Mouse (Mus musculus): ENCODE measurements at regions not wholly inside any gene's neighbourhood (a gene's known extent, or its start where the extent isn't known, plus 50 kb on each side); places are given as distances from the start of the nearest gene placed in this dataset.

DNA sequence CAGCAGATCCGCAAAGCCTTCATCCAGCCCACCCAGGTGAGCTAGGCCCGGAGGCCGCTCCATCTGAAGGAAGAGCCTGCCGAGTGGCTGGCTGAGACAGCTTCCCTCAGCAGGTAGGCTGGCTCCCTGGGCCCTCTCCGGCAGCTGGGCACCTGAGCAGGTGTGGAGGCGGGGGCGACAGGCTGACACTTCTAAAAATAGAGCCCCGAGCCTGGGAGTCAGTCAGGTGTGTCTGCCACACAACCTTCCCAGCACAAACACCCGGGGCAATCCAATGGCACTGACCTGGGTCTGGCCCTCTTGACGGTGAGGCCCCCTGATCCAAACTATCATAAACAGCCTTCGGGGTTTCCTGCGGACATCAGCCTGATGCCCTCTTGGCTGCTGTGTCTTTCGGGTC, 58.5 kb downstream of the Zfp36l2 start:
- in situ Hi-C loops (cut with MboI; ENCODE audit: low sequenced_read_pairs) = loop anchor here (5.0 to 10.0 kb wide), 2 partner anchors 33 to 56 kb away; partner anchors contain the start of gene Zfp36l2

DNA sequence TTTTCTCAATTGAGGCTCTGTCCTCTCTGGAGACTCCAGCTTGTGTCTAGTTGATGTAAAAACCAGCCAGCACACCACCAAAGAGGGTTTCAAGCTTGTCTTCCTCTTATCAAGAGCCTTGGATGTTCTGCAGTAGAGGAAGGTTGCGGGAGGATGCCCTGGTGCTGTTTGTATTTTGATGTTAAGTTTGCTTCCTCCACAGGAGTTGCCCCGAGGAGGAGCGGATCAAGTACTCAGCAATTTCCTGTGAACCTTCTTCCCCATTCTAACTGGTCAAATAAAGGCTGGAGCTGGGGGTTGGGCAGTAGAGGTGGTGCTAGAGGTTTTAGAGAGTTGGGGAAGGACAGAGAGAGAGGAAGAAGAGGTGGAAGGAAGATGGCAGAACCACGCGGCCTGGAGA, 59.5 kb downstream of the Zfp36l2 start:
- in situ Hi-C loops (cut with MboI; ENCODE audit: low sequenced_read_pairs) = loop anchor here (5.0 to 10.0 kb wide), 2 partner anchors 34 to 57 kb away; partner anchors contain the start of gene Zfp36l2

DNA sequence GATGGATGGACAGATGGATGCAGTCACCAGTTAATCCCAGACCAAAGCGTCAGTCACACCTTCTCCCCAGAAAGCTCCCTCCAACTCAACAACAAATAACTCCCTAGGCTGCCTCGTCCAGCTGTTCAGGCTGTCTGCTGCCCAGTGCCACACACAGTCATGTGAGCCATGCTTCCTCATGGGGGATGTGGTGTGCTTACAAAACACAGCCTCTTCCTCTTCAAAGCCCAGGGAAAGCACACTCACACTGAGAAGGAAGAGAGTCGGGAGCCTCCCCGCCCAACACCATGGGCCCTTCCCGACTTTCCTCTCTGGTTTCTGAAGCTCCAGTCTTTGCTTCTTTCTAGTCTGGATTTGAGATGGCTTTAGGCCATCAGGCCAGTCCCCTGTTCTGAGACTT, 61.6 kb downstream of the Zfp36l2 start:
- in situ Hi-C loops (cut with MboI; ENCODE audit: low sequenced_read_pairs) = loop anchor here (5.0 to 10.0 kb wide), 2 partner anchors 36 to 59 kb away; partner anchors contain the start of gene Zfp36l2

DNA sequence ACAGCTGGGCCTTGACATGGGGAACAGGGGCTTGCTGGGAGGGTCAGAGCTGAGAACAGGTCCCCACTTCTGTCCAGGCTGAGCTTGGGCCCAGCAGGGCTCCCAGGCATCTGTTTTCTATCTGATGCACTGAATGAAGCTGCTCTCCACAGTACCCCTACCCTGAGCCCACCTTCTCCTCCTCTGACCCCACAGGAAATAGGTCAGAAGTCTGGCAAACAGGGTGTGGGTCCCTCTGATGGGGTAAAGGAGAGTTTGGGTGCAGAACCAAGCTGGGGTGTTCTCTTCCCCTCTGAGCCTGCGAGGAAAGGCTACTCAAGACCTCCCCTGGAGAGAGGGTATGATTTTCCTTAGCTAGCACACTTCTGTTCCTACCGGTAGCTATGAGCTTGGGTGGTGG, 64.6 kb downstream of the Zfp36l2 start:
- in situ Hi-C loops (cut with MboI; ENCODE audit: low sequenced_read_pairs) = loop anchor here (10.0 kb wide), 1 partner anchor 62 kb away; the partner anchor contains the start of gene Zfp36l2

DNA sequence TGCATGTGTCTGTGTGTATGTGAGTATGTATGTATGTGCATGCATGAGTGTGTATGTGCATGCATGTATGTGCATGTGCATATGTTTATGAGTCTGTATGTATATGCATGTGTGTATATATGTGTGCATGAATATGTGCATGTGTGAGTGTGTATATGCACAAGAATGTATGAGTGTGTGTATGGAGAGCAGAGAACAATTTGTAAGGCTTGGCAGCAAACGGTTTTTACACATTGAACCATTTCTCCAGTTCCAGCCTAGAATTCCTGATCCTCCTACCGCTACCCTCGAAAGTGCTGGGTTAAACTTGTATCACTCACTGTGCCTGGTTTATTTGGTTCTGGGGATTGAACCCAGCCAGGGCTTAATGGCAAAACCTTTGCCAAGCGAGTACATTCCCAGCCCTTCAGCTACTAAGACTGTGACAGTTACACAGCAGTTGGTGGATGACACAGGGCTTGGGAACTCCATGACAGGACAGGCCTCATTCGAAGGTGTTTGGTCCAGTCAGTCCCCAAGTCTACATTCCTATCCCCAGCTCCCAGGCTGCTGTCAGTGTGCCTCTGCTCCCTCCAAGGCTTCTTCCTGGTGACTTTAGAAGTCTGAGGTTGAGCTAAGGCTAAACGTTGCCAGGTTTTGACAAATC, 65.1 kb downstream of the Zfp36l2 start:
- in situ Hi-C loops (cut with MboI; ENCODE audit: low sequenced_read_pairs) = loop anchor here (10.0 kb wide), 1 partner anchor 62 kb away; the partner anchor contains the start of gene Zfp36l2

DNA sequence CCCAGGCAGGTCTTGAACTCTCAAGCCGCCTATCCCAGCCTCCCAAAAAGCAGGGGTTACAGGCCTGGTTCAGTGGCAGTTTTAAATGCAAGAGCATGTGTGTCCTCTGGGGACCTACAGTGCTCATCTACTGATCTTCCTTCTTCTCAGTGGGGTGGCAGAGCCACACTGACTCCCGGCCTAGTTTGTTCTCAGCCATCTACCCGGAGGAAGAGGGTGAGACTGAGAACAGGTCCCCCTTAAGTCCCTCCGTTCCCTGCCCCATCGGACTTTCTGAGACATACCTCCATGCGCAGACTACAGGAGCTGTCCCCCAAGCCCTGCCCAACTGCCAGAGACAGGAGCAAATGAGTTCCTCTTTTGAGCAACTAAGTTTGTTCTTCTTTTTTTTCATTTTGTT, 66.5 kb downstream of the Zfp36l2 start:
- in situ Hi-C loops (cut with MboI; ENCODE audit: low sequenced_read_pairs) = loop anchor here (10.0 kb wide), 1 partner anchor 64 kb away; the partner anchor contains the start of gene Zfp36l2

DNA sequence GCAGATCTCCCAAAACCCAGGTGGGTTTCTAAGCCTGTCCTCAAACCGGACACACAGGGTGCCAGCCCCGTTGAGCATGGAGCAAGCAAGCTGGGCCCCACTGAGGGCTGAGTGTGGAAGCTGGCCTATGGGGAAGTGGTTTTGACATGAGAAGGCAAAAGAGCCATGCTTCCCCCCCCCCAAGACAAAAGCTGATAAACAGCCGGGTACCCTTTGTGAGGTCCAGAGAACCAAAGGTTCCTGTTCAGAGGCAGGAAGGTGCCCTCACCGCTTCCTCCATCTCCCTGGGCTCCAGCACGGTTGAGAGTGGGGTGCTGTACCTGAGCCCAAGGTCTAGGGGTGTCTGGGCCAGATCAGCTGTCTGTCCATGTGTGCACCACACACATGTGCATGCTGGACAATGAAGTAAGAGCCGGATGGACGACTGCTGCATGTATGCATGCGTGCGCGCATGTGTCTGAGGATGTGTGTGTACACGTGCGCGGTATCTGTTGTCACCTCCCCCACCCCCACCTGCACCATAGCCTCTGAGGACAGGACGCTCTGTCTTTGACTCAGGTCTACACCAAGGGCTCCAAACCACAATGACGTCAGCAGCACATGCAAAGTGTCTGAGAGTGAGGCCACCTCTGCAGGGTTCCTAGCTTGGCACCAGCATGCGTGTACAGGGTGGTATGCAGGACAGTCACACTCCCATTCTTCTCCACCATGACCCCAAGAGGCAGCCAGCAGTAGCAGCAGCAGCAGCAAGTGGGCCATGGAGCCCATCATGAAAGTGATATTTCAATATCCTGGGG, 68.3 kb downstream of the Zfp36l2 start:
- in situ Hi-C loops (cut with MboI; ENCODE audit: low sequenced_read_pairs) = loop anchor here (10.0 kb wide), 1 partner anchor 65 kb away; the partner anchor contains the start of gene Zfp36l2

DNA sequence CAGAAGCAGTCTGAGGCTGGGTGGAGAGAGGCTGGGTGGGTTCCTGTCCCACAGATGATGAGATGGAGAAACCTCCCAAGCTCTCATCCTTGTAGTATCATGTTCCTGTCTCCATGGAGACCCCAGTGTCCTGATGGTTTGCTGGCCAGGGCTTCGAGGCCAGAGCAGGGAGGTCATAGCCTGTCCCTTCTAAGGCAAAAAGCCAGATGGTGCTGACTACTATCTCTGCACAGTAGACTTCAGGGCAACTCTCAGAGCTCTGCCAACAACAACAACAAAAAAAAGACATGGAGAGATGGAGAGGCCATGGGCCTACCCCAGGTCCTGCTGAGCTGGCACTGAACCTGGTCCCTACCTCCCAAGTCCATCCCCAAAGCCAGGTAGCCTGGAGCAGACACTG, 69.0 kb downstream of the Zfp36l2 start:
- in situ Hi-C loops (cut with MboI; ENCODE audit: low sequenced_read_pairs) = no loop called here

DNA sequence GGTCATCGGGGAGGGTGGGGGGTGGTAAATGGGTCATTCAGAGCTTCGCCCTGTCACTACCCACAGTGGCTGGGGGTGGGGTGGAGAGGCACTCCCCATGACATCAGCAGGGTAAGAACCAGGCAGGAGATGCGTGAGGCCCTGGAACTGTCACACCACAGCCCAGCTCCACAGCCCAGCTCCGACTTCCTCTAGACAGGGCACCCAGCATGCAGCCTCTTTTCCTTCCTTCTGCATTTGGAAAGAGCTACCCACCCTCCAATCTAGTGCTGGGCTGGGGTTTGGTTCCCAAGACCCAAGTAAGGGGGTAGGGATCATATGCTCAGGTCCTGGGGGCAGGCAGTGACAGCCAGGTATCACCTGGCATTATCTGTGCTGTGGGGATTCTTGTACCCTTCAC, 69.5 kb downstream of the Zfp36l2 start:
- in situ Hi-C loops (cut with MboI; ENCODE audit: low sequenced_read_pairs) = no loop called here

DNA sequence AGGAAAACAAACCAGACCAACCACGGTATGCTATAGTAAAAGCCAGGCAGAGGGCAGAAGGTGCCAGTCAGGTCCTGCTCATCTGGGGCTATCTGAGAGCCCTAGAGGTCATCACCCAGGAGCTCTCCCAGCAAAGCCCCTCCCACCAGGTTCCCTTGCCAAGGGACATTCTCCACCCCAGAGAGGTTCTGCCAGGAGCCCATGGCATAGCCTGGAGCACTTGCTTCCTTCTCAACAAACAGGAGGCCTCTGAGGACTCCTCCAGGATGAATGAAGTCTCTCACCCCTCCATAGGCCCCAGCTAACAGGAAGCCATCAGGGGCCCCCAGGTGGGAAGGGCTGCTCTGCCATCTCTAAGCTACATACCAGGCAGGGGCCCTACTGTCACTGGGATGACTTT, 70.0 kb downstream of the Zfp36l2 start:
- in situ Hi-C loops (cut with MboI; ENCODE audit: low sequenced_read_pairs) = no loop called here

DNA sequence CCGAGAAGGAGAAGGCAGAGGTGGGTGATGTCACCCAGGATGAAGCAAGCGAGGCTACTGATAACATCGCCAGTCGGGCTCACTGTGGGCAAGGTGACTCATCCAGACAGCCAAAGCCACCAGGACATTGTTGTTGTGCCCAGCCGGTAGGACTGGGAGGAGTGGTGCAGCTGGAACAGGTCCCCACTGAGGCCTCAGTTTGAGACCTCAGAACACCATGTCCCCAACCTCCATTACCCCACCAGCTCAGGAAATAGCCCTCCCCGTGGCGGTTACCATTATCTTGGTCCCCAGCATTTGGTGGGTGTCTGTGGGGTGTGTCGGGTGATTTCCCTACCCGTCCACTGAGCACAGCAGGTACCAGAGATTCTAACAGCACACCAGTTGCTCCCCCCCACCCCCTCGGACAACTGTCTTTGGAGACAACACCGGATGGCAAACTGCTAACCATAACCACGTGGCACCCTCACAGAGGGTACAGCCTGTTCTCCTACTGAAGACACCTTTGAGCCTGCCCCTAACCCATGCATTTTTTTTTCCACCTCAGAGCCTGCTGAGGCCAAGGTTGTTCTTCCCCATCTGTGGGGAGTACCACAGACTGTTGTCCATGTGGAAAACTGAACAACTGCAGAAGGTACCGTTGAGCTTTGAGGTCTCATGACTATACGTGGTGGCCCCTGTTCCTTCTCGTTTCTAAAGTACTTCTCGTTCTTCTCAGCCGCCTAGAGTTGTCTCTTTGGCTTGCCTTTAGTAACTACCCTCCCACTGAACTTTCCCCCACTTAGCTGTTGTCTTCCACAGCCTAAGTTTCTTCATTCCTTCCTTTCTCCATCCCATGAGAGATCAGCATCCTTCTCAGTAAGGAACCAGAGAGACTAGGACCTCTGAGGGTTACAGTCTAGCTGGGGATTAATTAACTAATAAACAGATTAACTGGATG, 71.1 kb downstream of the Zfp36l2 start:
- in situ Hi-C loops (cut with MboI; ENCODE audit: low sequenced_read_pairs) = no loop called here

DNA sequence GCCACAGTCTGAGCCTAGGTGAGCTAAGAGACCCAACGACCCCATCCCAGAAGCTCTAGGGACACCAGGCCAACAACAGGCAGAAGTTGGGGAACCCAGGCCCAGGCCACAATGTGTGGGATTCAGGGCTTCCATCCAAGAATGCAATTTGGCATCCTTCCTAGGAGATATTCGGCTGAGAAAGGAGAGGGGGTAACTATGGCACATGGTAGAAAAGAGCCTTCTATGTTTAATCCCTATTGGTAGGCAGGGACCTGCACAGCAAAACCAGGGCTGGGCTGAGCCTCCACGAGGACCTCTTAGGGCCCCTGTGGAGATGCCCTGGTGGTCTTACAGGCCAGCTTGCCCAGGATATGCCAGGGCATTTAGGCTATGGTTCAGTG, 71.8 kb downstream of the Zfp36l2 start:
- in situ Hi-C loops (cut with MboI; ENCODE audit: low sequenced_read_pairs) = no loop called here

DNA sequence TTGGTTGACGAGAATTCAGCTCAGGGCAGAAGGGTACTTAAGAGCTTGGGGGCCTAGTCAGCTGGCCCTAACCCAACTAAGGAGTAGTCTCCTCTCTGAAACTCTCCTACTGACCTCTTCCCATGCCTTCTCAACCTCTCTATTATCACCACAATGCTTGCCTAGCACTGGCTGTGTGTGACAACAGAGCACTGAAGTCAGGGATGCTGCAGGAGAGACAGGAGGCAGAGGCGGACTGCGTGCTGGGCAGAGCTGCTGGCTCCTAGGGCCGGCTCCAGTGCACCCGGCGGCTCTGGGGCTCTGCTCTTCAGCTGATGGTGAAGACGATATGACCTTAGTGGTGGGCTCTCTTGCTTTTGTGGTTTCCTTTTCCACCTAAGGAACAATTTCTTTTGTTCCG, 72.6 kb downstream of the Zfp36l2 start:
- in situ Hi-C loops (cut with MboI; ENCODE audit: low sequenced_read_pairs) = no loop called here

DNA sequence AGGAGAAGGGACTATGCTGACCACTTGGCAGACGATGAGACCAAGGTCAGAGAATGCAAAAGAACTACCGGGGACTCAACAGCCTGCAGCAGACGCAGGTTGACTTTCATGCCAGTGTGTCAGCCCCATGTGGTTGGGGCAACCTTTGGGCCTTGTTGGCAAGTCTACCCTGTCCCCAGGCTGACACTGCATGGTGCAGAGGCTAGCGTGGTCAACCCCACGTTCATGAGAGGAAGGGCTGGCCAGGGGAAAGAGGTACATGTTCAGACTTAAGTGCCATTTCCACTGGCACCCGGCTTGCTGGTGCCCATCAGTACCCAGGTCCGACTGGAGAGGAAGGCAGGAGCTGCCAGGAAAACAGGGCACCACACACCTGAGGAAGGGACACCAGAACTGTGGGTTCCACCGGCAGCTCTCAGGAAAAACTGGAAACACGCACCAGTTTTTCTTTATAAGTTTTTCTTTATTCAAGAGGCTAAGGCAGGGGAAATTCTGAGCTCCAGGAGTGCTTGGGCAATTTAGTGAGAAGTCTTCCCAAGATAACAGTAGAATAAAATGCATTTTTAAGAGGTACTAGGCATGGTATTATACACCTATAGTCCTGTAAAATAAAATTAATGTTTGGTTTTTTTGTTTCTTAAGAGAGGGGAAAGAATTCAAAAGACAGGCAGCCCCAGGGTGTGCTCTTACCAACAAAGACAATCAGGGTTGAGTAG, 73.3 kb downstream of the Zfp36l2 start:
- in situ Hi-C loops (cut with MboI; ENCODE audit: low sequenced_read_pairs) = no loop called here

DNA sequence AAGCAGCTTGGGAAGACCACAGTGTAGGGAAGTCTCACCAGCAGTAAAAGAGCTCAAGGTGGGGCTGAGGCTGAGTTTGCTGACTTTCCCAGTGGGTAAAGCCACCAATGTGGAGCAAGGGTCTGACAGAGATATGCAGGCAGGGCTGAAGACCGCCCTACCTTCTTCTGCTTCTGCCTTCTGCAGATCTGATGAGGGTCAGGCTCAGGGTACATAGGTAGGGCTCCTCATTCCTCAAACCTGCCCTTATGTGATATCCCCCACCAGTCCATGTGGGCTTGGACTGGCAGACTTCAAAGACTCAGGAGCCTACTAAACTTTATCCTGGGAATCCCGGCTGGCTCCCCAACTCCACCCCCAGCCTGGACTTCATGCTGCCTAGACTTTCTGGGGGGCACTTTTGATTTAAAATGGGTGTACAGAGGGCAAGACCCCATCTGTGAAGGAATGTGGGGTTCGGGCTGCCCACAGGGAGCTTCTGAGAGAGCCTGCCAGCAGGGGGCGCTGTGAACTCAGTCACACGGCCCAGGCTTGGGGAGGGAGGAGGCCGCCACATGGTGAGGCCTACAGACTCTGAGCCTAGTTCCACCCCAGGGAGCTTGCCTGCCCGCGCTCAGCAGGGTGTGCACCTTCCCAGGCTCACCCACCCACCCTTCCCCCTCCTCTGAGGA, 74.0 kb downstream of the Zfp36l2 start:
- in situ Hi-C loops (cut with MboI; ENCODE audit: low sequenced_read_pairs) = no loop called here

DNA sequence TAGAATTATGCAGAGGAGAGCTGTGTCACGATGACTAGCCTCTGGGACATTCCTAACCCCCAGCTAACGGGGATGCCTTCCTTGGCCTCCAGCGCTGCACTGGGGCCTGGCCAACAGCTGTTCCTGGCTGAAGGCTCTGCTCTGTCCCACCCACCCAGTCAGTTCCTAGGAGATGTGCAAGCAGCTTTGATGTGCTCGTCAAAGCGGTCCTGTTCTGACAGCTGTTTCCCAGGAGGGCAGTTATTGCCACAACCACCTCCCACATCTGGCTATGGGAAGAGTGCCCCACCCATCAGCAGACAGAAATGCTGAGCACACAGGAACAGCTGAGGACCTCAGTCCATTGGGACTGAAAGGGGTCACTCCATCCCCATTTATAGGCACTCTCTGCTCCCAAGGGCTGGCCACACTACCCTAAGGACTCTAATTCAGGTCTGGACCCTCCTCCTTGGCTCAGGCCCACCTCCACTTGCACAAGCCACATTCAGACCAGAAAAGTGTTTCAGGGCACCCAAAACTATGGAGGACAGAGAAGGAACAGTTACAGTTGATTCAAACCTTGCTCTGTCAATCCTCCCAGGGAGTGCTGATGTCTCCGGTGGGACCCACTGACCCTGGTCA, 75.2 kb downstream of the Zfp36l2 start:
- in situ Hi-C loops (cut with MboI; ENCODE audit: low sequenced_read_pairs) = no loop called here

DNA sequence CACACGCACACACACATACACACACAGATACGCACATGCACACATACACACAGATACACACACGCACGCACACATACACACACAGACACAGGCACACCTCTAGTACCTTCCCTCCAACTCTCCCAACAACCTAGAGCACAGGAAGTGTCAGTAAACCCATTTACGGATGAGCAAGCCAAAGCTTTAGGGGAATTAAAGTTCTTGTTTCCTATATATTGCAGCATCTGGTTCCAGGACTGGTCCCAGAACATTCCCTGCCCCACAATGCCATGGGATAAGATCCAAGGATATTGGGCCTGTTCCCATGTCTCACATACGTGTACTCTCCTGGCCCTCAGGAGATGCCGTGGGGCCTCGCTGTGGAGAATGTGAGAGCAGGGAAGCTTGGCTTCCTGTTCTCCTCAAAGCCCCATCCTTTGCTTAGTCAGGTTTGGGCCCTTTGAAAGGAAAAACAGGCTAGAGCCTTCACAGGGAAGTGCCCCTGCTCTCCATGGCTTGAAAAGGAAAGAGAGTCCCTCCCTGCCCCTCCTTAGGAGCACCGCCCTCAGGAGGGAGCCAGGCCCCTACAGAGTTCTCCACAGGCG, 75.9 kb downstream of the Zfp36l2 start:
- in situ Hi-C loops (cut with MboI; ENCODE audit: low sequenced_read_pairs) = no loop called here

DNA sequence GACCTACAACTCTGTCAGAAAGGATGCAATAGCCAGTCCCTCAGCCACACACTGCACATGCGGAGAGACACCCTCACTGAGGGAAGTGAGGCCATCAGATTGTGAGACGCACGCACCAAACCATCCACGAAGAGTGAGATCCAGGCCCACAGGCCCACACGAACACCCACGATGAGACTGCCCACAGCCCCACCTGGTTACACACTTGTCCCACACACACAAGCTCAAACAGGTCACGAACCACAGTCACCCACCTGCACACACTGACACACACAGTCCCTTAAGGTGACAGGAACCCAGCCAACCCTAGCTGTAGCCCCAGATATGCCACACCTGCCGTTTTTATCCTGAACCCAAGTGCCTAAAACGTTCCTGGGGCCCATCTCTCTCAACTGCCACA, 76.8 kb downstream of the Zfp36l2 start:
- in situ Hi-C loops (cut with MboI; ENCODE audit: low sequenced_read_pairs) = no loop called here

Data from CH12F3 (cell line).